Mouse (Mus musculus) monocyte, adult 59 days (primary cell): ENCODE data around the gene Arxes1. TPM values are rescaled to one million over a fixed set of nuclear protein-coding genes. Genes with fewer than 3 reads are reported as not detected.

Experiments
- total RNA-seq, 2 experiments: library from RNA; stranded (reverse); gene quantifications; one replicate each; pipeline ENCODE4 v1.2.4; 2023

Gene Arxes1
- total RNA-seq: not detected

GRCm38 (mm10) chrX:136032799-136033763 is at the start of gene Arxes1:
Gene Arxes1 (plus strand): TSS chrX:136033367.

GRCm38 (mm10) chrX:135993664-135994119 is 39.5 kb upstream of the Arxes1 start, which contains the start of gene Arxes2:
Gene Arxes2 (plus strand): TSS chrX:135993824.

GRCm38 (mm10) chrX:136068020-136068419 is 34.9 kb downstream of the Arxes1 start, which contains the start of gene Bex2:
Gene Bex2 (minus strand): TSS chrX:136068236.

Other genes with a start within 250 kb of the Arxes1 start
- gene Bhlhb9, start 235.8 kb upstream of the Arxes1 start, total RNA-seq: under 1 TPM; 0.89 to 0.97 TPM
- gene Gprasp2, start 194.3 kb upstream of the Arxes1 start, total RNA-seq: 1 to 10 TPM in 1 of 2 experiments, under 1 TPM in 1; 0.81 to 7.3 TPM
- not detected for gene Arxes2, start 39.5 kb upstream of the Arxes1 start, total RNA-seq
- not detected for gene Bex2, start 34.9 kb downstream of the Arxes1 start, total RNA-seq
- not detected for gene Nxf3, start 51.9 kb downstream of the Arxes1 start, total RNA-seq
- gene Bex4, start 105.6 kb downstream of the Arxes1 start, total RNA-seq: not detected
- 10 to 100 TPM in 1 of 2 experiments, 1 to 10 TPM in 1; 7.8 to 16.0 TPM for gene Tceal8, start 139.0 kb downstream of the Arxes1 start, total RNA-seq
- not detected for gene Tceal5, start 170.5 kb downstream of the Arxes1 start, total RNA-seq
- not detected for gene Tceal7, start 181.4 kb downstream of the Arxes1 start, total RNA-seq
- under 1 TPM in 1 of 2 experiments, not detected in 1; 0.88 TPM for gene Bex1, start 182.1 kb downstream of the Arxes1 start, total RNA-seq
- 10 to 100 TPM; 23.3 to 24.1 TPM for gene Tceal9, start 211.7 kb downstream of the Arxes1 start, total RNA-seq
- gene Bex3, start 236.9 kb downstream of the Arxes1 start, total RNA-seq: 10 to 100 TPM; 27.5 to 35.5 TPM